Comparison of ENCODE assay signal across 8 mouse cellular contexts in the genomic region with DNA sequence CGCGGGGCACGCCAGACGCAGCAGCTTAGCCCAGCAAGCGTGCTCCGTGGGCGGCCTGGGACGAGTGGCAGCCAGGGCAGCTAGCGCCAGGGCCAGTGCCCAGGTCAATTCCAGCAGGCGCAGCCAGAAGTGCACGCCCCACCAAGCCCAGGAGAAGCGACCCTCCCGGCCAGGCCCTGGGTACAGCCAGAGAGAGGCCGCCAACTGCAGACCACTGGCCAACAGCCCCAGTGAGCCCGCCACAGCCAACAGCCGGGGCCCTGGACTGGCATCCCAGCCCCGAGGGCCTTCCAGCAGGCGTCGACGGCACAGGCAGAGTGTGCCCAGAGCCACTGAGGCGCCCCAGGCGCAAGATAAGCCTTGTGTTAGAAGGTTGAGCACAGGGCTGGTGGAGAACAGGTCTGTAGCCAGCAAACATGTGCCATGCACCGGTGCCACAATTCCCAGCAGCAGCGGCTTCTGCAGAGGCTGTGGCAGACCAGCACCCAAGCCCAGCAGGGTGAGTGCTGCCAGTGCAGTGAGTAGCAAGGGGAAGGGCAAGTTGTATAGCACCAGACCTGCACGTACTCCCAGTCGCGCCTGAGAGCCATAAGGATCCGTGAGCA. TPM values are rescaled to one million over a fixed set of nuclear protein-coding genes. Genes with fewer than 3 reads are reported as not detected.
DNase-seq lines count a peak whose midpoint lies in the region; ATAC-seq and TF ChIP-seq lines count a peak whose summit lies in the region.
"Had no signal": no experiment of that assay in that cellular context is flagged by ENCODE, and none has a peak within 500 bp of the region (broad histone marks: within the 10 kb centered on the region; RNA-seq: fewer than 3 reads in every experiment).

No protein-coding gene starts in this region.

- peaks cover 18% of the 10 kb centered on the region for H3K4me1 ChIP-seq in forebrain, embryonic 10.5 days
- peaks cover 9% of the 10 kb centered on the region for H3K4me1 ChIP-seq in hindbrain, embryonic 16.5 days (ENCODE audit: control insufficient read depth, insufficient read depth, low read depth, low read length)
- H3K4me1 ChIP-seq in midbrain, embryonic 16.5 days (ENCODE audit: control insufficient read depth, insufficient read depth, low read length) = peaks cover 6% of the 10 kb centered on the region

- no peaks in the 10 kb centered on the region for H3K9me3 ChIP-seq in forebrain, embryonic 10.5 days
- no peaks in the 10 kb centered on the region for H3K9me3 ChIP-seq in hindbrain, embryonic 16.5 days (ENCODE audit: control insufficient read depth, low read length)
- H3K9me3 ChIP-seq in midbrain, embryonic 16.5 days (replicated peaks; ENCODE audit: control insufficient read depth, low read length, poor library complexity, severe bottlenecking) = no peaks in the 10 kb centered on the region

- 55% methylated on average over 28 of the region's 28 CpGs for WGBS in forebrain, embryonic 10.5 days
- WGBS in hindbrain, embryonic 16.5 days = 48% methylated on average over 28 of the region's 28 CpGs
- WGBS in midbrain, embryonic 16.5 days = 56% methylated on average over 28 of the region's 28 CpGs

- peak overlapping the region; percentile 37 for H3K4me3 ChIP-seq in left cerebral cortex, adult 2 months
- H3K4me3 ChIP-seq in forebrain, embryonic 10.5 days = peak overlapping the region; percentile 53
- H3K4me3 ChIP-seq in hindbrain, embryonic 16.5 days (ENCODE audit: low read length) = peak overlapping the region; percentile 37; the same call in 1 of the 2 replicates
- no peak overlapping the region; the same call in 1 of the 2 replicates for H3K4me3 ChIP-seq in midbrain, embryonic 16.5 days (ENCODE audit: low read depth, low read length)

- peak overlapping the region; percentile 60 for H3K4me2 ChIP-seq in hindbrain, embryonic 16.5 days (ENCODE audit: low read length)
- H3K4me2 ChIP-seq in midbrain, embryonic 16.5 days (ENCODE audit: low read length) = peak overlapping the region; percentile 52

- intact Hi-C loops in left cerebral cortex, adult 2 months (cut with DNase I) = no loop called here

- H3K27me3 ChIP-seq in forebrain, embryonic 10.5 days (ENCODE audit: poor library complexity, severe bottlenecking) = peaks cover 57% of the 10 kb centered on the region
- H3K27me3 ChIP-seq in hindbrain, embryonic 16.5 days (replicated peaks; ENCODE audit: control insufficient read depth, insufficient read depth, low read length) = no peaks in the 10 kb centered on the region; the same call in none of the 2 replicates
- H3K27me3 ChIP-seq in midbrain, embryonic 16.5 days (ENCODE audit: control insufficient read depth, insufficient read depth, low read depth, low read length) = no peaks in the 10 kb centered on the region; the same call in 1 of the 2 replicates

- ATAC-seq in hindbrain, embryonic 16.5 days = 0 out of 2 replicates have a peak, but pooled peaks have one; percentile 18
- ATAC-seq in midbrain, embryonic 16.5 days = 0 out of 2 replicates have a peak, but pooled peaks have one; percentile 8
- no peak for ATAC-seq in CD4-positive, CD25-positive, alpha-beta regulatory T cell, adult 4 months

- peak in 1 of 2 experiments; percentile 21 for DNase-seq in left cerebral cortex, adult 2 months (ENCODE audit: extremely low spot score in 1 of 2, low spot score in 2 of 2)
- DNase-seq in left cerebral cortex, adult 8-10 months (ENCODE audit: low spot score in 2 of 2) = no peak
- DNase-seq in forebrain, embryonic 10.5 days (ENCODE audit: extremely low spot score, low spot score) = no peak
- DNase-seq in cerebellum, adult 11 months = no peak

- TF ChIP-seq CTCF in left cerebral cortex, adult 2 months (IDR thresholded peaks at IDR 0.05) = no peak

- H3K9ac ChIP-seq in hindbrain, embryonic 16.5 days (ENCODE audit: low read depth, low read length) = peak overlapping the region; percentile 49
- no peak overlapping the region for H3K9ac ChIP-seq in midbrain, embryonic 16.5 days (ENCODE audit: low read depth, low read length)

- peaks cover 35% of the 10 kb centered on the region for H3K36me3 ChIP-seq in forebrain, embryonic 10.5 days (replicated peaks)
- peaks cover 15% of the 10 kb centered on the region; the same call in 1 of the 2 replicates for H3K36me3 ChIP-seq in hindbrain, embryonic 16.5 days (ENCODE audit: control insufficient read depth, insufficient read depth, low read length)
- H3K36me3 ChIP-seq in midbrain, embryonic 16.5 days (ENCODE audit: control insufficient read depth, insufficient read depth, low read length) = peaks cover 19% of the 10 kb centered on the region

- H3K27ac ChIP-seq in left cerebral cortex, adult 2 months = peak overlapping the region; percentile 76
- peak overlapping the region; percentile 77; the same call in 1 of the 2 replicates for H3K27ac ChIP-seq in forebrain, embryonic 10.5 days
- no peak overlapping the region for H3K27ac ChIP-seq in hindbrain, embryonic 16.5 days (ENCODE audit: low read depth, low read length)
- H3K27ac ChIP-seq in midbrain, embryonic 16.5 days (ENCODE audit: low read length) = no peak overlapping the region
- H3K27ac ChIP-seq: macrophage had no signal

RNA-seq across cellular contexts. Expression of a gene that starts 6.6 kb away (rescaled TPM):
- total RNA-seq in left cerebral cortex, adult 2 months (2021) = 10 to 100 TPM; 54.9 to 61.1 TPM
- 10 to 100 TPM; 49.5 to 55.2 (median 53.5) TPM for total RNA-seq in left cerebral cortex, adult 8-10 months (2022)
- polyA plus RNA-seq in forebrain, embryonic 10.5 days (2016; fragmentation: Nextera tagmentation; extraction: Ambion mirVana) = 2.1 and 2.8 TPM in 2 replicates
- 14.2 and 14.5 TPM in 2 replicates for polyA plus RNA-seq in hindbrain, embryonic 16.5 days (2015; fragmentation: Nextera tagmentation; extraction: Ambion mirVana)
- 13.5 and 14.4 TPM in 2 replicates for polyA plus RNA-seq in midbrain, embryonic 16.5 days (2015; fragmentation: Nextera tagmentation; extraction: Ambion mirVana)
- polyA plus RNA-seq in CD4-positive, CD25-positive, alpha-beta regulatory T cell, adult 4 months (2017; shearing (Covaris generic)) = not detected
- polyA plus RNA-seq: macrophage had no signal

RNA-seq across cellular contexts. Expression of a gene that starts 12.1 kb away (rescaled TPM):
- total RNA-seq in left cerebral cortex, adult 2 months (2021) = 100 to 1,000 TPM; 116 to 117 TPM
- 100 to 1,000 TPM in 3 of 4 experiments, 10 to 100 TPM in 1; 99.3 to 110 (median 105) TPM for total RNA-seq in left cerebral cortex, adult 8-10 months (2022)
- polyA plus RNA-seq in forebrain, embryonic 10.5 days (2016; fragmentation: Nextera tagmentation; extraction: Ambion mirVana) = 31.1 and 33.2 TPM in 2 replicates
- polyA plus RNA-seq in hindbrain, embryonic 16.5 days (2015; fragmentation: Nextera tagmentation; extraction: Ambion mirVana) = 92.9 and 96.4 TPM in 2 replicates
- 77.7 and 80.5 TPM in 2 replicates for polyA plus RNA-seq in midbrain, embryonic 16.5 days (2015; fragmentation: Nextera tagmentation; extraction: Ambion mirVana)
- polyA plus RNA-seq in CD4-positive, CD25-positive, alpha-beta regulatory T cell, adult 4 months (2017; shearing (Covaris generic)) = 1 to 10 TPM; 7.3 to 8.4 TPM

RNA-seq across cellular contexts. Expression of a gene that starts 23.9 kb away (rescaled TPM):
- 1 to 10 TPM; 4.4 to 5.1 TPM for total RNA-seq in left cerebral cortex, adult 2 months (2021)
- total RNA-seq in left cerebral cortex, adult 8-10 months (2022) = 1 to 10 TPM; 5.2 to 8.3 (median 5.6) TPM
- polyA plus RNA-seq in forebrain, embryonic 10.5 days (2016; fragmentation: Nextera tagmentation; extraction: Ambion mirVana) = 2.5 and 2.7 TPM in 2 replicates
- polyA plus RNA-seq in hindbrain, embryonic 16.5 days (2015; fragmentation: Nextera tagmentation; extraction: Ambion mirVana) = 4.4 and 5.9 TPM in 2 replicates
- polyA plus RNA-seq in midbrain, embryonic 16.5 days (2015; fragmentation: Nextera tagmentation; extraction: Ambion mirVana) = 2.7 and 4.3 TPM in 2 replicates
- not detected for polyA plus RNA-seq in CD4-positive, CD25-positive, alpha-beta regulatory T cell, adult 4 months (2017; shearing (Covaris generic))
- polyA plus RNA-seq: macrophage had no signal

RNA-seq across cellular contexts. Expression of a gene that starts 36.3 kb away (rescaled TPM):
- 10 to 100 TPM; 76.5 to 77.5 TPM for total RNA-seq in left cerebral cortex, adult 2 months (2021)
- 10 to 100 TPM; 67.2 to 73.2 (median 69.3) TPM for total RNA-seq in left cerebral cortex, adult 8-10 months (2022)
- polyA plus RNA-seq in forebrain, embryonic 10.5 days (2016; fragmentation: Nextera tagmentation; extraction: Ambion mirVana) = 75.0 and 78.5 TPM in 2 replicates
- 120 and 124 TPM in 2 replicates for polyA plus RNA-seq in hindbrain, embryonic 16.5 days (2015; fragmentation: Nextera tagmentation; extraction: Ambion mirVana)
- polyA plus RNA-seq in midbrain, embryonic 16.5 days (2015; fragmentation: Nextera tagmentation; extraction: Ambion mirVana) = 112 and 116 TPM in 2 replicates
- polyA plus RNA-seq in CD4-positive, CD25-positive, alpha-beta regulatory T cell, adult 4 months (2017; shearing (Covaris generic)) = 10 to 100 TPM; 56.2 to 68.2 TPM

RNA-seq across cellular contexts. Expression of a gene that starts 36.3 kb away (rescaled TPM):
- total RNA-seq in left cerebral cortex, adult 2 months (2021) = 1 to 10 TPM; 2.1 to 2.2 TPM
- total RNA-seq in left cerebral cortex, adult 8-10 months (2022) = 1 to 10 TPM; 1.7 to 3.3 (median 2.5) TPM
- polyA plus RNA-seq in forebrain, embryonic 10.5 days (2016; fragmentation: Nextera tagmentation; extraction: Ambion mirVana) = 20.7 and 25.0 TPM in 2 replicates
- polyA plus RNA-seq in hindbrain, embryonic 16.5 days (2015; fragmentation: Nextera tagmentation; extraction: Ambion mirVana) = 1.9 and 2.1 TPM in 2 replicates
- 1.4 and 1.8 TPM in 2 replicates for polyA plus RNA-seq in midbrain, embryonic 16.5 days (2015; fragmentation: Nextera tagmentation; extraction: Ambion mirVana)
- polyA plus RNA-seq in CD4-positive, CD25-positive, alpha-beta regulatory T cell, adult 4 months (2017; shearing (Covaris generic)) = 1 to 10 TPM; 2.0 to 3.2 TPM

Comparison
In these comparisons a context has a peak if more than half of its experiments do, and no peak if none do; other contexts are left out.
1. H3K27ac ChIP-seq: peak in left cerebral cortex, adult 2 months (single experiment) and forebrain, embryonic 10.5 days (single experiment); none in hindbrain, embryonic 16.5 days (single experiment) and midbrain, embryonic 16.5 days (single experiment).